Mouse (Mus musculus) ovary, postnatal 36 days (tissue): ENCODE measurements around the gene Lemd1.

Experiments used
- DNase-seq: peaks from one replicate; pipeline ENCODE4 v3.0.0; 2022; ENCODE audit warnings: low spot score, mixed read lengths

Gene Lemd1

DNA sequence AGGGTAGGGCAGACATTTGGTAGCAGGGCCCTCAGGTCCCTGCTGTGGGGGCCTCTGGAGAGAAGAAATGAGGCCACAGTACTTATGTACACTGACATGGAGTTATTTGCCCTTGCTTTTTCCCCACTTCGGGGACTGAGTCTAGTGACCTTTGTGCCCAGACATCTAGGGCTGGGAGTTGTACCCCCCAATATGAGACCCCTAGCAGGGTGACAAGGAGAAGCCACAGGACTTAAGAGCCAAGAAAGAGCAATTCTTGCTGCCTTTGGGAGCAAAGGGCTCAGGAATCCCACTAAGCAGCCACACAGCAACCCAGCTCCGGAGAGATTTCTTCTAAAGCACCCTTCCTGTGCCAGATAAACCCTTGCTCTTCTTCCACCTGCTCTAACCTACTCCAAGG is 10.7 kb downstream of the Lemd1 start:
- no peak for DNase-seq

GRCm38 (mm10) chr1:132202771-132203170 is 11.5 kb downstream of the Lemd1 start:
- DNase-seq, result no peak

DNA sequence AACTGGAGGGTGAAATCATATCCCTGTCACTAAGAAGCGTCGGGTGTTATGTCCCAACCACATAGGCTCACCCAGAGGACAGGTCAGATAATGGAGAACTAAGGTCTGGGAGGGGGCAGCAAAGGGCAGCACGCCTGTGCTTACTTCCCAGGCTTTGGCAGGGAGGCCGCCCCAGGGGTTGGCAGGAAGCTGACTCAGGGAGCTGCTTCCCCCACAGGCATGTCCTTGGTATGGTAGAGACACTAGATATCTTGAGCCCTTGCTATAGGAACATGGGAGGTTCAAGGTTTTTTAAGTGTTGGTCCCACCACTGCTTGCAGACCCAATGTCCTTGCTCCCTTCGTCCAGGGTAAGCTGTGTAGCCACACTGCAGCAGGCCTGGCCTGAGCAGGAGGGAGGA is 14.7 kb downstream of the Lemd1 start:
- DNase-seq, result no peak

- no peak for DNase-seq
These were observed 15.6 kb downstream of the Lemd1 start for GRCm38 (mm10) chr1:132206828-132207227.

DNA sequence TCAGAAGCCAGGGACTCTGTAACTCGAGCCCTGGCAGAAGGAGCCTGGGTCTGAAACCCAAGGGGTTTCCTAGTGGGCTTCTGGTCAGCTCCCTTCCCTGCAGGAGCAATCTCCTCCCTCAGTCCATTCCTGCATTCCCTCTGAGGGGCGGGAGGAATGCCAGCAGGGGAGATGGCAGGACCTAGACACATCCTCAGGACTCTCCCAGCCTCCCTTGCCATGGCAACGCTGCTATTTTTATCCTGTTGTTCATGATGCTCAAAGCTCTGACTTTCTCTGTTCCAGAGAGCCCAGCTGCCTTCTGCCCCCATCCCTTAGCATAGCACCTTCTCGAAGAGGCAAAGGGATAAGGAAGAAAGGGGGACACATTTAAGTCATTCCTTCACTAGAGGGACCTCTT is 16.9 kb downstream of the Lemd1 start:
- no peak for DNase-seq

DNA sequence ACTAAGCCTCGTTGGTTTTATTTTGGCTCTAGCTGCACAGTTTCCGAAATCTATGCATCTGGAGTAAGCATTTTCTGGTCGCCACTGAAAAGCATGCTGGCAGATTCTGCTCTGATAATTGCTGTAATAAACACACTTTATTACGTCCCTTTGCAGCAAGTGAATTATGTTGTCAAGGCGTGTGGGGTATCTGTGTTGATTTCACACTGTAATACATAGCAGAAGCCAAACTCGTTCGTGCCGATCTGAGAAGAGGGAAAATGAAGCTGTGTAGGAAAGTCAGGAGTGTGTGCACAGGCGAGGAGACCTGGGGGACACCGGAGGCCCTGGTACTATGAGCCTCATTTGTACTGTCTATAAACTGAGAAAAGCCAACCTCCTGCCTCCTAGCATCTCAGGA is 18.2 kb downstream of the Lemd1 start:
- DNase-seq, result no peak

GRCm38 (mm10) chr1:132210922-132211321 is 19.7 kb downstream of the Lemd1 start:
- no peak for DNase-seq

GRCm38 (mm10) chr1:132211672-132212071 is 20.4 kb downstream of the Lemd1 start:
- DNase-seq, result no peak

DNA sequence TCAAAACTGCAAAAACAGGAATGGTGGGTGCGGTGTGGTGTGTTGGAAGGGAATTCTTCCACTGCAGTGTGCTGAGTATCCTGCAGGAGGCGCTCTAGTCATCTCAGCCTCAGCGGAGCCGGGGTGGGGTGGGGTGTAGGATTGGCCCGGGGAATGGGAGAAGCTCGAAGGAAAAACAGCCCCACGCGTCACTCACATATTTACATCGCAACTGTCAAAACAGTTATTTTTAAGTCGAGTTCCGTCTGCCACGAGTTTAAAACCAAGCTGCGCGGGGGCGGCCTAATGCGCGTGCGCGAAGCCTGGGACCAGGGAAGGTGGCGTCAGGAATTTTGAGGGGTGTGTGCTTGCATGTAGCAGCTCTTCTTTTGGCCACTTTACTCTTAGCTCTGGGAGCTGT is 21.0 kb downstream of the Lemd1 start:
- DNase-seq, result peak; percentile 48

- no peak for DNase-seq
These were observed 21.8 kb downstream of the Lemd1 start for GRCm38 (mm10) chr1:132213076-132213475.

DNA sequence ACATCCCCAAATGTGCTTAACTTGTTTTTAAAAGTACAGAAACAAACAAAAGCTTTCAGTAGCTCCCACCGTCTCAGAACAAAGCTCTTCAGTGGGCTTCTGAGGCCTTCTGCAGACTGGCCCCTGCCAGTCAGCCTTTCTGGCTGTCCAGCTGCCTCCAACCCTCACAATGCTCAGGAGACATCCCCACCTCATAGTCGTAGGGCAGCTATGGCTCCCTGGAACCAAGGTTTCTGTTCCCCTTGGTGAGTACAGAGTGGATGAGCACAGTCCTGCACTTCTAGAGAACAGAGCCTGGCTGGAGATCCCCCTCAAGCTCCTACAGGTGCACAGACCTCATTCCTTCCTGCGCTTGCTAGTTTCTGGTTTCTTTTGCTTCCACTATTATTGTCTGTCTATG is 25.0 kb downstream of the Lemd1 start:
- no peak for DNase-seq

- DNase-seq, result no peak
These were observed 30.4 kb downstream of the Lemd1 start for GRCm38 (mm10) chr1:132221627-132222026.

- DNase-seq, result no peak
These were observed 30.9 kb downstream of the Lemd1 start for GRCm38 (mm10) chr1:132222166-132222565.

DNA sequence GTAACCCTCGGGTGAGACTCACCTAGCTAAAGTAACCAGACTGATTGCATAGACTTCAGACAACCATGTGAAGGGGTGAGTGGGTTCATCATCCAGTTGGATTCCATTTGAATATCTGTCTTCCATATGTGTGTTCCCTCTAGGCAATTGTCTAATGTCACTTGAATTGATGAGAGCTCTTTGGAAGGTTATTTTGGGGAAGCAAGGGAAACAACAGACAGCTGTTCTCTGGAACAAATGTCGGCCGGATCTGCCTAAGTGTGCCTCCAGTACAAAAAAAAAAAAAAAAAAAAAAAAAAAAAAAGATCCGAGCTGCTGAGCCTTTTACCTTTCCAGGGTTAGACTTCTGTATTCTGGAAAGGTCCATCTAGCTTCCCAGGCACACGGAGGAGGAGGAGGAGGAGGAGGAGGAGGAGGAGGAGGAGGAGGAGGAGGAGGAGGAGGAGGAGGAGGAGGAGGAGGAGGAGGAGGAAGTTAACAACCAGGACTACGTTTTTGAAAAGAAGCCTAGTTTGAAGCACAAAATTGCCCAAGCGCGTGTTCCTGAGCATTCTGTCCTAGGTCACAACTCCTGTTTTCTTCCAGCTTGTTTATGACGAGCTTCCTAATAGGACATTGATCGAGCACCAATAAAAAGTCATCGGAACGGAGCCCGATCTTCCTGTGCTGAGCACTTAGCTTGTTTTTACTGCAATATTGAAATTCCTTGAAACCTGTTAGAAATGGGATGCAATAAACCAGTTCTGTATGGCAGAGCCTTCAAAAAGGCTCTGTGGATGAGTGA is 35.3 kb downstream of the Lemd1 start:
- no peak for DNase-seq

DNA sequence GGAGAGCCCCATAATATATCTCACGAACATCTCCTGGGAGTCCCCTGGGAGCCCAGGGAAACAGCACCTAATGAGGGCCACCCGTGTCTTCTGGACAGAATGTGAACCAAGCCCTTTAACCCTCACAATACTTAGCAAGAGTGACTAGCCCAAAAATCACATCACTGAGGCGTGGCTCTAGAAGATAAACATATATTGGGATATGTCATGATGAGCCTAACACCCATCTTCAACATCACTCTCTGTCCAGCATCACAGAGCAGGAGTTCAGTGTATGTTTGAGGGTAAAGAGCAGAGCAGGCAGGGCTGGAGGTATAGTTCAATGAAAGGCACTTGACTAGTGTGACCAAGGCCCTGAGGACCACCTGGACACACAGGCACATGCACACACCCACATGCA is 38.4 kb downstream of the Lemd1 start, which contains the start of gene Gm10188:
TSS of gene Gm10188 (minus strand) at position 101 of the 400 bp plus-strand sequence.
- no peak for DNase-seq

DNA sequence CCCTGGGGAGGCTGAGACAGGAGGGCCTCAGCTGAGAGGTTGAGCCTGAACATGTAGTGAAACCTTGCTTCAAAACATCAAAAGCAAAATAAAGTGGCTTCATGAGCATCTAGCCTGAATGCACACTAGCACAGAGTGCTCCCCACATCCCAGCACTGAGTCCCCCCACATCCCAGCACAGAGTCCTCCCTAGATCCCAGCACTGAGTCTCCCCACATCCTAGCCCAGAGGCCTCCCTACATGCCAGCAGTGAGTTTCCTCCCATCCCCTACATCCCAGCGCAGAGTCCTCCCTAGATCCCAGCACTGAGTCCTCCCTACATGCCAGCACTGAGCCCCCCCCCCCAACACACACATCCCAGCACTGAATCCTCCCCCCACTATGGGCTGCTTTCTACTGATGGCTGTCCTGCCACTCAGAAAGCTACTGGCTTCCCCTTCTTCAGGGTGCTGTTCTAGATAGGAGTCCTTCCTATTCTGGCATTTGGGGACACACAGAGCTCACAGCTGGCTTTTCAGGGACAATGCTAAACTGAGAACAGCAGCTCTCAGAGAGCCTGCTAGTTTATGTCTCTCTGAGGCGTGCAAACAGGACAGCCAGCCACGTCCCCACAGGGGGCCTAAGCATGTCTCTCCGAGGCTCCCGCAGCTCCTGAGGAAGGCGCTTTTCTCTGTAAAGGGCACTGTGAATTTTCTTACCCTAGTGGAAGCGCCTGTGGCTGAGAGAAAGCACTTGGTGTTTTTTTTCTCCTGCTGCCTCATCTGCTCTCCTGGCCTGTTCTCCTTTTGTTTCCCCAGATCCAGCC is 40.4 kb downstream of the Lemd1 start:
- DNase-seq, result no peak

DNA sequence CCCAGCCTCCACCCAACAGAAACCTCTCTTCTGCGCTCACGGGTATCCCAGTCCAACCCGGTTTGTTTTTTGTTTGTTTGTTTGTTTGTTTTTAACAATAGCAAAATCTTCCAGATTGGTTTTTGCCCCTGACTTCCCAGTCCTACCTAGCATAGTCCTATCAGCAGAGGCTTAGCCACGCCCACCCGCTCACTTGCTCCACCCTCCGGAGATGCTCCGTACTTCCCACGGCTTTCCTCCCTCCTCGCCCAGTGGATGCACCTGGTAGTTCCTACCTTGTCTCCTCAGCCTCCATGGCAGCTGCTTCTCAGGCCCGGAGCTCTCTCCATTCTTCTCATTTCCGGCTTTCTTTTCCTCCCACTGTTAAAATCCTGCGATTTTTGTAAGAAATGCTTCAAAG is 42.3 kb downstream of the Lemd1 start:
- peak; percentile 30 for DNase-seq

DNA sequence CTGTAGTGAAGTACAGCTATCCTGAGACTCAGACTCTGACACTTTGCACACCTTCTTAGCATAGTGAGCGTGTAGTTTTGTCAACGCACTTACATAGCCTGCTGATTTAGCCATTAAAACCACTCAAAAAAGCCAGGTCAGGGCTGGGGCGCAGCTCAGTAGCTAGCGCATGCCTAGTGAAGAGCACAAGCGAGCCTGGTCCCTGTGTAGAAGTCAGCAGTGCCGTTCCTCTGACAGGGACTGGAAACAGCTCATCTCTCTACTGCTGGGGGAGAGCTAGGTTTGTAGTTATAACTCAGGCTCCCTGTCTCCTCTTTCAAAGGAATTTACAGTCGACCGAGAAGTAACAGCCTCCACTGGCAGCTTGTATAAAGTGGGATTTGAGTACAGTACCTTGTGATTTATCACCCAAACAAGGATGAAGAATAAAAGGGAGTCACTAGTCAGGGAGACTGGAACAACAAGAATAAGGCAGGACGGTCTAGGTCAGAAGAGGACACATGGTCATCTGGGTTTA is 43.6 kb downstream of the Lemd1 start:
- no peak for DNase-seq

- DNase-seq, result peak; percentile 43
These were observed 46.4 kb downstream of the Lemd1 start for GRCm38 (mm10) chr1:132237585-132238159.

GRCm38 (mm10) chr1:132245010-132245409 is 53.8 kb downstream of the Lemd1 start:
- no peak for DNase-seq

DNA sequence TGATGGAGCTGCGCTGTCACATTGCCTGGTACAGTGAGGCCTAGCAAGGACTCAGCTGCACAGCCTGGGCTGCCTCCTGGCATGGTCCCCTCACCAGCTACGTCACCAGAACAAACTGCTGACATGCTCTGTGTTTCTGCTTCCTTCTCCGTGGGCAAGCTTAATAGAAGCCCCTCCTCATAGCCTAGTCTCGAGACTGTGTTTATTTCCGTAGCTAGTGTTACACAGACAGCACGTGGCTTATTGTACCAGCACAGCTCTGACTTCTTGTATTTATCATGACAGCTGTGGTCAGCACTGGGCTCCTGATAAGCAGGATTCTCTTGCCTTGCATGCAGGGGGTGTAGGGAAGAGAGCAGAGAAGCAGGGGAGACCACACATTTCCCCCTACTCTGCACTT is 54.9 kb downstream of the Lemd1 start:
- no peak for DNase-seq

DNA sequence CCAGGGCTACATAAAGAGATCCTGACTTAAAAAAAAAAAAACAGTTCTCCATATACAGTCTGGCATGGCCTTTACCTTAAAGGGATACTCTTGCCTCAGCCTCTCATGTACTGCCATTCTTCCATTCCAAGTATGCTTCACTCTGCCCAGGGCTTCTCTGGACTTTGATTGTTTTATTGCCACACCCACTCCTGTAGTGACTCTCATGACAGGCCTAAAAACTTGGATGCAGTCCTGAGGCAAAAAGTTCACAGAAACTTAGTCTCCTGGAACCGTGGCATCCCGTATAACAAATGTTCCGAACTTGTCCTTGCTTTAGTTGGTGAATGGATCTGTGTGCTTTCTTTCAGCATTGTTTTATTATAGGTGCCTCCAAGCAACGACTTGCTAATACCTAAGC is 55.4 kb downstream of the Lemd1 start:
- no peak for DNase-seq

- DNase-seq, result no peak
These were observed 63.2 kb downstream of the Lemd1 start for GRCm38 (mm10) chr1:132254467-132254866.
